Mouse (Mus musculus): ENCODE data around the gene Ncmap.
A peak's percentile ranks its signal among the peaks of the same experiment; 100 is the strongest.

The Ncmap gene

DNA sequence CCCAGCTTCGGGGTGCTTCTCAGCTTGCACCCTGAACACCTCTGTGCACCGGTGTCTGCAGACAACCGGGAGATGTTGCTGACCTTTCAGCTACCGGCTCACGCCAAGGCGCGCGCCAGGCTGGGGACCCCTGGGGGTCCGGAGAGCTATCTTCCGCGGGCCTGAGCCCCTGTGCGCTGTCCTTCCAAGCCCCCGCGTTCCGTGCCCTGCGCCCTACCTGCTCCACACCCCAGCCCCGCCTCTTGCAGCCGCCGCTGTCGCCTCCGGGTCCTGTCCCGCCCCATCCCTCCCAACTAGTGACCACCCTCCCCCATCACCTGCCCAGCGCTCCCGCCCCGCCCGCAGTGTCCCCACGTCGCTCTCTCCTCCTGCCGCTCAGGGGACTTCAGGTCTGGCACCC is at the start of gene Ncmap:
TSS of gene Ncmap (minus strand) at position 237 of the 400 bp plus-strand sequence.
- DNase-seq, result no peak

DNA sequence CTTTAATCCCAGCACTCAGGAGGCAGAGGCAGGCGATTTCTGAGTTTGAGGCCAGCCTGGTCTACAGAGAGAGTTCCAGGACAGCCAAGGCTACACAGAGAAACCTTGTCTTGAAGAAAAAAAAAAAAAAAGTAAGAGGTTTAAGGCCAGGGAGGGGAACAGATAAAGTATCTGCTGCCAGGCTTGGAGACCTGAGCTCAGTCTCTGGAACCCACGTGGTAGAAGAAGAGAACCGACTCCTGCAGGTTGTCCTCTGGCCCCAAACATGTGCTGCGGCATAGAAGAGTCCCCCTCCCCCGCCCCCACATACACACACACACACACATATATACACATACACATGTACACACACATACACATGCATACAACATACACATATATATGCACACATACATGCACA is 44.4 kb upstream of the Ncmap start:
- no peak for DNase-seq

DNA sequence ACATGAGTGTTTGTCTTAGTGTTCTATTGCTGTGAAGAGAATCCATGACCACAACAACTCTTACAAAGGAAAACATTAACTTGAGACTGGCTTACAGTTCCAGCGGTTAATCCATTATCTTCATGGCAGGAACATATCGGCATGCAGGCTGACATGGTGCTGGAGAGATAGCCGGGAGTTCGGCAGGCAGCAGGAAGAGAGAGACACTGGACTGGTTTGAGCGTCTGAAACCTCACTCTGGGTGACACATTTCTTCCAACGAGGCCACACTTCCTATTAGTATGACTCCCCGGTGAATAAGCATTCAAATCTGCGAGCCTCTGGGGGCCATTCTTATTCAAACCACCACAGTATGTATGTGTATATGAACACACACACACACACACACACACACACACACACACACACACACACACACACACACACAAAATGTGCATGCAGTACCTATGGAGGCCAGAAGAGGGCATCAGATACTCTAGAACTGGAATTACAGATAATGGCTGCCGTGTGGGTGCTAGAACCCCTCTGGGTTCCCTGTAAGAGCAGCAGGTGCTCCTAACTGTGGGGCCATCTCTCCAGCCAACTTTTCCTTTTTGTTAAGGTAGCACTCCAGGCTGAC is 42.0 kb upstream of the Ncmap start:
- peak in 1 of 2 experiments; percentile 54 for DNase-seq

DNA sequence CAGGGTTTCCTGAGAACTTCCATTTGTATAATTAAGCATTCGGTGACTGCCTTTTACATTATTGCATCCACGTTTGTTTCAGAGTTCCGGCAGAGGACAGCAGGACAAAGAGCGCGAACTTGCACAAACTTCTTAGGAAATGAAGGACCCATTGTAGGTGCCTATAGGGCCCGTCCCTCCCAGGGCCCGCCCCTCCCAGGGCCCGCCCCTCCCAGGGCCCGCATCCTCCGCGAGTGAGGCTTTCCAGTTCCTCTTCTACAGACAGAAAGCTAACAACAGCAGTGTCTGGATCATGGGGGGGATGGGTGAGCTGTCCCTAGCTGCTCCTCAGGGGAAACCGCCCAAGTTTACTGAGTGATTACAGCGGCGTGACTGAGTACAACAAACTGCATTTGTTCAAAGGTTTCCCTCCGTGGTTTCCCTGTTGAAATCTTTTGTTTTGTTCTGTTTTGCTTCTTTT is 41.2 kb upstream of the Ncmap start:
- peak; percentile 76 to 84 for DNase-seq

DNA sequence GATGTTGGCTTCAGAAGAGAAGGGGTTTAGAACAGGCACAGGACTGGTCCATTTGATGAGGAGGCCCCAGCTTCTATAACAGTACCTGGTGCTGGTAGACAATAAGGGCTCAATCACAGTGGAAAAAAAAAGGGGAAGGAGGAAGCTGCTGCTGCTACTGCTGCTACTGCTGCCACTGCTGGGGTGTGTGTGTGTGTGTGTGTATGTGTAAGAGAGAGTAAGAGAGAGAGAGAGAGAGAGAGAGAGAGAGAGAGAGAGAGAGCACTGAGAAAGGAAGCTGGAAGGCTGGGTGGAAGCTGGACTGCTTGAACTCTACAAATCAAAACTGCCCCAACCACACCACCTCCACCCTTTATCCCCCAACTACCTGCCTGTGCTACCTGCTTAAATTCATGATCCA is 39.9 kb upstream of the Ncmap start:
- DNase-seq, result no peak

DNA sequence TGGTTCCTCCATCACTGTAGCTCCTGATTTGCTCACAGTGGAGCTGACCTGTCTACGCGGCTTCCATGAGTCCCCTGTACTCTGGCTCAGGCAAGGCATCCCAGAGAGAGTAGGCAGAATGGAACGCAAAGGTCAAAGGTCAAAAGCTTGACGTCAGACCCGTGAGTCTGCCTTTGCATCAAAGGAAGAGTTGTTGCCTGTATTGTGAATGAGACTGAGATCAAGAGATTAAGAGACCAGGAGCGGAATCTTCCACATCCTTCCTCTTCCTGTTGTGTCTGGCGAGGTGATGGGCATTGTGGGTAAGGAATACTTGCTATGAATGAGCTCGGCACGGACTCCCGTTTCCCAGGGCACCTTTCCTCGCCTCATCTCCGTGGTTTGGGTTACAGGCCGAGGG is 38.3 kb upstream of the Ncmap start:
- peak; percentile 69 to 70 for DNase-seq

DNA sequence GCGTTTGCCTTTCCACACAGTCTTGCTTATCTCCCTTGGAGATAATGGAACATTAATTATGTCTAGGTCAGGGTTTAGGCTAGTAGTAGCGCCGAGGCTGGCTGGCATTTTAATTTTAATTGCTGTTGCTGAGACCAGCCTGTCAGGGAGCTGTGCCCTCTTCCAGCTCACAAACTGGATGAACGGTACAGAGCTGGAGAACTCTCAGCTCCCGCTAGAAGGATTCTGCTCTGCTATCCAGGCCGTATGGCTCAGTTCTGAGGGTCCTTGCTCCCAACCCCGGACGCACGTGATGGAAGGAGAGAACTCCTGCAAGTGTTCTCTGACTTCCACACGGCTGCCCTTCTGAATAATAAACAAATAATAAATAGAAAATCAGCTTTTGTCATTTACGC is 36.4 kb upstream of the Ncmap start:
- DNase-seq, result no peak

DNA sequence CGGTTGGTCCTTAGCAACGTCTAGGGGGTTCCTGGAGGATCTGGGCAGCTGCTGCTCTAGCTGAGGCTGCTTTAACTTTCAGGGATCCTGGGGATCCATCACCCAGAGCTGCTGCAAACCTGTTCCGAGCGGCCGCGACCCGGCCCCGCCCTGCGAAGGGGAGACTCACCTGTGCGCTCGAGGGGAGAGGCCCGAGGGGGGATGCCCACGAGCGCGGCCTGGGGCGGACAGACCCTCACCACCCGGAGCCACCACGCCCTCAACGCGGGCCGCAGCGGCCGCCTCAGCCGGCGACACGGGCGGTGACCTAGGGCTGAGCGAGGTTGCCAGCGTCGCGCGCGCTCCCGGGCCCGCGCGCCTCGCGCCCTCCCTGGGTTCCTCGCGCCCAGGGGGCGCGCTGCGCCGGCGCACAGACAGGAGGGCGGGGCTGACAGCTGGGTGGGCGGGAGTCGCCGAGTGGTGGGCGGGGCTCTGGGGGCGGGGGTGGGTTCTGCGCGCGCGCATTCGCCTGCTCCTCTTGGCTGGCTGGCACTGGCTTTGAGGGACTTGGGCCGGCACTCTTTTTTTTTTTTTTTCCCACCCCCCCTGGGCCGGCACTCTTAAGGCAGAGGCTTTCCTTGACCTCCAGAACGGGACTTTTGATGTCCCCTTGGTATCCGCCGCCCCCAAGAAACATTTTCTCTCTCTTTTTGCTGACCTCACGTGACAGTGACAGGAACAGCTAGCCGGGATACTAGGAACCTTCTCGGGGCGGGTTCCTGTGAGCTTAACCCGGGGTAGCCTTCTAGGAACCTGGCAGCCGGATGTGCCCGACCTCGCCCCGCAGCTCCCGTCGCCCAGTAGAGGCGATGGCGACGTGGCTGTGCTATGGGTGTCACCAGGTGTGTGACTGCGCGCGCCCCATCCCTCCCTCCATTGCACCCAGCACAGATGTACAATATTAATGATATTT is 35.7 kb upstream of the Ncmap start, which contains the start of gene Rcan3:
TSS of gene Rcan3 (minus strand) at position 411 of the 952 bp plus-strand sequence.
- peak; percentile 87 to 89 for DNase-seq

DNA sequence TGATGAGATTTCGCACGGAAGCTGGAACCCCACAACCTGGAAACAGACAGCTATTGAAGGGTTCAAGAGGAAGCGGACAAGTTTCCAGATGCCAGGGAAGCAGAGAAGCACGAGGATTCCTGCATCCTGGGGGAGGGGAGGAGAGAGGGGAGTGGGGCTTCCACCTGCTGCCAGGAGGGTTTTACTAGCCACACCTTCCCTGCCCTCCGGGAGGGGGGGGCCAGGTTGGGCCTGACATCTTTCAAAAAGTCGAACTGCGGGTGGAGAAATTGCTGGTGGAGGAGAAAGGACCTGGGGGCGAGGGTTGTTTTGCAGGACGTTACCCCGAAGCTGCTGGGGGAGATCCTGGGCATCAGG is 35.0 kb upstream of the Ncmap start:
- no peak for DNase-seq

DNA sequence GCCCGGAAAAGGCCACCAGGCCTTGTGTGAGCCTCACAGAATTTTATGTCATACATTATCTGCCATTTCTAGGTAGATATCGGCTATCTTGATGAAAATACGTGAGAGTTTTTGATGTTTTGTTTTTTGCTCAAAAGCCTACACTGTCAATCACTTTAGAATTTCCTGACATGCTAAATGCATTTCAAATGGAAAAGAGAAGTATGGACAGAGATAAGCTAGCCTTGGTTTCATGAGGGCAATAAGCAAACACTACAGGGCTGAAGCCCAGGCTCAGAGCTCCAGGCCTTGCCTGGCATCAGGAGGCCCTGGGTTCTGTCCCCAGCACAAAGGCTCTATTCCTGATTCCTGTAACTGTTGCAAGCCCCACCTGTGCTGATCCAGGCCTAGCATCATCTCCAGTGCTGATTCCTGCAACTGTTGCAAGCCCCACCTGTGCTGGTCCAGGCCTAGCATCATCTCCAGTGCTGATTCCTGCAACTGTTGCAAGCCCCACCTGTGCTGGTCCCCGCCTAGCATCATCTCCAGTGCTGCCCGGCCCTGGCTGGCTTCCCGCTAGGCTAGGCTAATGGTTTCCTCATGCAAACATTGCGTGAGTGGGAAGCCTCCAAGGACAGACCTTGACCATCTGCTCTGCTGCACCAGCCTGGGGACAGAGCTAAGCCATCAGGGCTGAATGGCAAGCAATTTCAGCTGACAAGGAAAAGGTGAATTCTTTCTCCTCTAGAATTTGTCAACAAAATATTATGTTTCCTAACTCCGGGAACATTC is 32.1 kb upstream of the Ncmap start:
- DNase-seq, result no peak

DNA sequence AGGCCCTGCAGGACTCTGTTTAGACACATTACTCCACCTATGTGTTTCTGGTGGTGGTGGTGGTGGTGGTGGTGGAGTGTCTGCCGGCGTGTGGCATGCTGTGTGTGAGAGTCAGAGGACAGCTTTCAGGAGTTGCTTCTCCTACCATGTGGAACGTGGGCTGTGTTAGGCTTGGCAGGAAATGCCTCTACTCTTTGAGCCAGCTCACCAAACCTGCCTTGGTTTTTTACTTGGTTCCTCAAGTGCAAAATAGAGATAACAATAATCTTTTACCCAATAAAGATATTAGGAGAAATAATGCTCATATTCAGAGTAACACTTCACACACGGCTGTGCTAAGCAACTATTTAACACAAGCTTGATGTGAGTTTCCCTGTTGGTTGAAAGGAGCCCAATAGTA is 31.4 kb upstream of the Ncmap start:
- no peak for DNase-seq

DNA sequence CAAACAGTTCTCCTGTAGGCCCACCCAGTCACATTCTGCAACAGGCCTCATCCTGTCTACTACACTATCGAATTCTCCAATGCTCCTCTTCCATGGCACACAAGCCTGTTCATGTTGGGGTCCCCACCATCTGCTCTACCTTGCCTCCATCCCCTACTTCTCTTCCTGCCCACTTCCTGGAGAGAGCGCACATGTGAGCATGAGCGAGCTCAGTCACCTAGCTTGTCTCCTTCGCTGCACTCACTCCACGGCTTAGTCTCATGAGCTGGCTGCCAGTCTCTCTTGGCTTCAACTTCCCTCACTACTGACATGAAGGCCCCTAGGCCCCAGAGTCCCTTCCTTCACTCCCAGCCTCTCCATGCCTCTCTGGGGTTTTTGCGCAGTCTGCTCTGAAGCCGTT is 28.6 kb upstream of the Ncmap start:
- DNase-seq, result no peak

DNA sequence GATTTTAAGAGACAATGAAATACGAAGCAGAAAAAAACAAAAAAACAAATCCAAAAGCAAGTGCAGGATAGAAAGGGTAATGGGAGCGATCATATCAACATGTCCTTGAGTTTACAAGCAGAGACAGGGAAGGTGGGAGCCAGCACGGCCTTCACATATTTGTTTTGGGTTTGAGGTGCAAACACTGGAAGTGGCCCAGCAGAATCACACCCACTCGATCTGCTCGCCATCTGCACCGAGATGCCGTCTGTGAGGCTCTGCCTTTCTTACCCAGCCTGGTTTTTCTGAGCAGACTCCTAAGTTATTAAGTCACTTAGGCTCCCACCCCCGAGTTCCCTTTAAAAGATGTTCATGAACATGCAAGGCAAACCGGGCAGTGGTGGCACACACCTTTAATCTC is 27.6 kb upstream of the Ncmap start:
- DNase-seq, result no peak

DNA sequence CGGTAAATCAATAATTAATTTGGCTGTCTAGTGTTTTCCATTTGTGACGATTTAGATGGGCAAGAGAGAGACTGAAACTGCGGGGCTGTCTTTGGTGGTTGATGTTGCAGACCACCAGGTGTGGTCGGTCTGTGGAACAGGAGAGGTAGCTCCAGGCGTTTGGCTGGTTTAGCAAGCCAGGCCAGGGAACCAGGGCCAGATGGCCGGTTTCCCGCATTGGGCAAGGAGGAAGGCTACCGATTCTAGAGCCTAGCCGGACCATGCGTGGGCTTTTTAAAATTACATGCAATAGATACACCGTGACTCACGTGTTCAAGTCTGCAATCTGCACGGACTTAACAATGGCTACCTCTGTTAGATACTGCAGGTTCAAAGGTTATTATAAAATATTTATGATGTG is 22.9 kb upstream of the Ncmap start:
- no peak for DNase-seq

DNA sequence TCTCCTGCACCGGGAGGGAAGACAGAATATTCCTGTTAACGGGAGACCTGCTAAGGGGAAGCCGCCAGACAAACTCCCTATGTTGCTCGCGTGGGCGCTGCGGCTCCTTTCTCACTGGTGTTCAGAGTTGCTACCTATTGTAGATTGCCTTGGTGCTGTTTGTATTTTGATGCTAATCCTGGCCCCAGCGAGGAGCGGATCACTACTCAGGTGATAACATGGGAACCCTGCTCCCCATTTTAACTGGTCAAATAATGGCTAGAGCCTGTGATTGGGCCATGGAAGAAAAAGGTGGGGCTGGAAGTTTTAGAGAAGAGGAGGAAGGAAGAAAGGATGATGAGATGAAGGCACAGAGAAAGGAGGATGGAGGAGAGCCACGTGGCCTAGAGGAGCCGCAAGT is 22.4 kb upstream of the Ncmap start:
- no peak for DNase-seq

DNA sequence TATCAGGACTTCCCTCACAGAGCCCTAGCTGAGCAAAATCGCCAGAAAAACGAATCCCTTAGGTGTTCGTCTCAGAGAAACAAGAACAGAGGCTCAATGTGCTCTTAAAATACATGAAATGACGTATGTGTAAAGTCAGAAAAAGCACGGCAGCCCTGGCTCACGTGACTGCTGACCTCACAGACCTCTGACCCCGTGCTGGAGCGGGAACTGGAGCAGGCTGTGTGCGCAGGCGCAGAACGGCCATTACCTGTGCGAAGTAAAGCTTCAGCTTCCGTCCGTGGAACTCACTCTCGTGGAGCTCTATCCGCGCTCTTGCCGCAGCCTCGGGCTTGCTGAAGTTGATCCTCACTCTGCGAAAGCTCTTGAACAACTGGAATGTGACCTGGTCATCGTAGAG is 22.0 kb upstream of the Ncmap start:
- DNase-seq, result no peak

DNA sequence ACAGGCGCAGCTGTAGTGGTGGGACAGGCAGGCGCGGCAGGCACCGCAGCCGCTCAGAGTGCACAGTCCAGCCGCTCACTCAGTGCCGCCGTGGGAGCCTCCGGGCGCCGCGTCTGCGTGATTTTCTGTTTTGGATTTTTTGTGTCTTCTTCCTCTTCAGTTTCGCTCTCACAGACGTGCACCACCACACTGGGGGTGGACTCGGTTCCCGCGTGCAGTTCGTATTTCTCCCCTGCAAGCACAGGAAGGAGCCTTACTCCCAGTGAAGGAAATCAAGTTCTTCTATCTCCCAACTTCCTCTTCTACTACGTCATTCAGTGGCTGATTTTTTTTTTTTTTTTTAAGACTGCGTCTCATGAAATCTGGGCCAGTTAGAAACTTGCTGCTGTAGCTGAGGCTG is 18.3 kb upstream of the Ncmap start:
- peak in 1 of 2 experiments; percentile 22 for DNase-seq

DNA sequence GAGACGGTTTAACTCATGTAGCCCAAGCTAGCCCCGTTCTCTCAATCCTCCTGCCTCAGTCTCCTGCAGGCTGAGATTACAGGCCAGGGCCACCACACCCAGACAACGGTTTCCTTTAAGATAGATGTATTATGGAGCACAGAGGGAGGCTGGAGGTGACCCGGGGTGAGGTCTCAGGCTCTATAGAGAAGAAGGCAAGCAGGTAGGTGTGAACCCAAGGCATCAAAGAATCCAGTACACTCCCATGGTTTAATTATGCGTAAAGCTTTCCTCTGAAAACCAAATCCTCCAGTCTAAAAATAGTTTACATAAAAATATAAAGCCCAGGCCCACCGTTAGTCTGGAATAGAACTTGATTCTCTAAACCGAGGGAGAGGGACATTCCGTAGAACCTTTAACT is 15.5 kb upstream of the Ncmap start:
- no peak for DNase-seq

DNA sequence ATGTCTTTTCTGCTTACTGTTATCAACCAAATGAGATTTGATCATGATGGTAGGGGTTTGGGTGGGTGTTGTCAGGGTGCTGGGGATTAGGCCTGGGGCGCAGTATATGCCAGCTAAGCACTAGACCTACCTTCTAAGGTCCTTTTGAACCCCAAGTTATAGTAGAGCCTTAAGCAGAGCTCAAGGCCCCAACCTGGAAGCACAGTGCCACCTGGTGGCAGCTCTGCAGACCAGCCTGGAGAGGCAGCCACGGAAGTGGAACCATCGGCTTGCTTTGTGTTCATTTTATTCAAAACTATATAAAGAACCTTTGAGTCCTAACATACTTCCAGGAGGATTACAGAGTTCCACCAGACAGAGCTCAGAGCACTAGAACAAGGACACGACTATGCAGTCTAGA is 13.6 kb upstream of the Ncmap start:
- peak; percentile 64 to 73 for DNase-seq

DNA sequence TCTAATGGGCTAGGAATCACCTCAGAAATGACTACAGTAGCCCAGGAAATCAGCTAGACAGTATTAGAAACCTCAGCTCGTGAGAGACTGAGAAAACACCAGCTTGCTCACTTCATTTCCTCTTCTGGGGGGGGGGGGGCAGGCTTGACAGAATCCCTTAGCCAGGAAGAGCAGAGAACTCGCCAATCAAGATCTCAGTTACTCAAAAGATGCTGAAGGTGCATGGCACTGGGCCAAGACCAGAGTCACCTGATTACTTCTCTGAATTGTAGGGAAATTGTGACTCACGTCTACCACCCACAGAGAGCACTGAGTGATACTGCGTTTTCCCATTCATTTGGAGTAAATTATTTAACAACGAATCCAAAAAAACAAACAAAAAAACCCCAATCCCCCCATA is 8.2 kb upstream of the Ncmap start:
- no peak for DNase-seq

DNA sequence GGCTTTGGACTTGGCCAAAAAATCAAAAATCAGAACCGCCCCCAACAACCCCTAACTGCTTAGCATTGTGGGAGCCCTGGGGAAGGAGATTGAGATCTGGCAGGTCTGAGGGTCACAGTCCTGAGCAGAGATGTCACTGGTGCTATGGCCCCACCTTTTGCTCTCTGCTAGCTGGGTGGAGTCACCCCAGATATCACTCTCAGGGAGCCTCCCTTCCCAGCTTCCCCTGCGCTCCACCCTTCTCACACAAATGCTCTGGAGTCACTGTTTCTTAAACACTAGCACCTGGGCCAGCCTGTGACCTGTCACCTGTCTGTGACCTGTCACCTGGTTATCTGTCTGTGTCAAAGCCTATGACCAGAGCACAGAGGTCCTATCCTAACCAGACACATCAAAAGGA is 6.9 kb upstream of the Ncmap start:
- DNase-seq, result no peak

DNA sequence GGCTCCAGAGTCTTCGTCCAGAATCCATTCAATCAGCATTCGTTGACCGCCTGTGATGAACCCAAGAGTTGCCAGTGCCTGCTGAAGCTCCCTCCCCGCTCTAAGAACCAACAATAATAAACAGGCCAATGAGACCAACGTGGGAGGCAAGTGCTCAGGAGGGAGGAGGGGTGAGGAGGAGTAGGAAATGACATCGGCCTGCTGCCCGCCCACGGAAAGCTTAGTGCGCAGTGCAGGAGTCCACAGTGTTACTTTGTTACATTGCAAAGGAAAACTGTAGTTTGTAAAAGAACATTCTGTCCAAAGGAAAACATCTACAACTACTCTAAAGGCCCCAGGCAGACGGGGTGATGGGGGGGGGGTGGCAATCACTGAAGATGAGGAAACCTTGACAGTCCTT is 6.0 kb upstream of the Ncmap start:
- no peak for DNase-seq

DNA sequence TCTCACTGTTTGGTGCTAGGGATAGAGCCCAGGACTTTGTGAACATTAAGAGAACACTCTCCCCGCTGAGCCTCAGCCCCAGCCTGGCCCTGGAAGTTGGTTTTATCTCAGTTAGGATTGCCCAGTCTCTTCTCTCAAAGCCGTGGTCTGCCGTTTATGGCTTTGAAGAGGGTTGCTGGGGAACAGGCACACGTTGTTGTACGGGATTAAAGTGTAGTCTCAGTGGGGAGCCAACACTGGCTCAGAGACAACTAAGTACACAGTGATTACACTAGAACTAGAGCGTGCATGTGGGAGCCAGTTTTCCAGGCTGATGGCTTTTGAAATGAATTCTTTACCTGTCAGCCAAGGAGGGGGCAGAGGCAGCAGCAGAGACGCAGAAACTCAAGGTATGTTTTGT is 3.9 kb upstream of the Ncmap start:
- no peak for DNase-seq

DNA sequence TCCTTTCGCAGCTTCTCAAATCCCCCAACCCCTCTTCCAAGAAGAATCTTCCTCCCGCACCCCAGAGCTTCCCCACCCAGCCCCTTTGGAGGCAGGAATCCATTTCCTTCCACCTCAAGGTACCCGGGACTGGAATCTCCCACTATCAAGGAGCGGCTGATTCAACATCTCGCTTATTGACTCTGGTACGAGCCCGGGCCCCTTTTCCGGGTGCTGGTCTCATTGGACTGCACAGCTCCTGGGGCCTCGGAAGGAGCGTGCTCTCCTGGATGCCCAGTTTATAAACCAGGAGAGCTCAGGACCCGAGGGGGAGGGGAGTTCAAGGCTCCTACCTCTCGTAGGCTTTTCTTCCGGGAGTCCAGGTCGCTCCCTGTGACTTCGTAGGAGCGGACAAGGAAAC is 476 bp downstream of the Ncmap start:
- DNase-seq, result no peak

All from lung, postnatal 4 days (tissue).